Mouse (Mus musculus) kidney, embryonic 14.5 days (tissue): ENCODE measurements around the gene Prkcq. TPM values are rescaled to one million over a fixed set of nuclear protein-coding genes. Genes with fewer than 3 reads are reported as not detected.

Source experiments
- ATAC-seq: fragments of 200-750 bp; cut with Nextera tagmentation; 2 replicates; pipeline ENCODE4 v1.8.0; 2017; ENCODE audit warnings: moderate number of reproducible peaks, mild to moderate bottlenecking, moderate TSS enrichment, moderate library complexity; ENCODE audit not compliant: low FRiP score, low TSS enrichment
- H3K27ac ChIP-seq: fragments of 300-500 bp; sonication (generic); 2 replicates; pipeline ENCODE4 v1.5.1; 2014; ENCODE audit warnings: low read depth, mild to moderate bottlenecking, low read length, moderate library complexity, mixed read lengths
- H3K27me3 ChIP-seq: fragments of 300-500 bp; sonication (generic); 2 replicates; pipeline ENCODE4 v1.6.1; 2014; ENCODE audit warnings: mild to moderate bottlenecking, low read length; ENCODE audit not compliant: control insufficient read depth, insufficient read depth
- H3K36me3 ChIP-seq: fragments of 300-500 bp; sonication (generic); 2 replicates; pipeline ENCODE4 v1.6.1; 2014; ENCODE audit warnings: low read length, mixed read lengths; ENCODE audit not compliant: control insufficient read depth, insufficient read depth
- H3K4me1 ChIP-seq: fragments of 300-500 bp; sonication (generic); 2 replicates; pipeline ENCODE4 v1.6.1; 2014; ENCODE audit warnings: low read length, mixed read lengths; ENCODE audit not compliant: control insufficient read depth, insufficient read depth
- H3K4me2 ChIP-seq: fragments of 300-500 bp; sonication (generic); replicated peaks from 2 replicates; pipeline ENCODE4 v1.6.1; 2014; ENCODE audit warnings: low read depth, mild to moderate bottlenecking, low read length
- H3K4me3 ChIP-seq: fragments of 300-500 bp; sonication (generic); 2 replicates; pipeline ENCODE4 v1.5.1; 2014; ENCODE audit warnings: mild to moderate bottlenecking, low read length
- H3K9ac ChIP-seq: fragments of 300-500 bp; sonication (generic); 2 replicates; pipeline ENCODE4 v1.6.1; 2014; ENCODE audit warnings: low read depth, mild to moderate bottlenecking, low read length, moderate library complexity
- H3K9me3 ChIP-seq: fragments of 300-500 bp; sonication (generic); 2 replicates; pipeline ENCODE4 v1.6.1; 2016; ENCODE audit warnings: low read length; ENCODE audit not compliant: control insufficient read depth
- WGBS: fragments of 180-500 bp; shearing (Covaris S2); extraction: QIAGEN DNeasy Blood & Tissue Kit; methylation state at CpG from one replicate; pipeline ENCODE4 v1.1.7; 2014; 5-methylcytosine and 5-hydroxymethylcytosine counted together
- polyA plus RNA-seq: library from polyadenylated mRNA; unstranded; fragments of >200 nt; fragmentation: Nextera tagmentation; extraction: Ambion mirVana; gene quantifications from 2 replicates; pipeline ENCODE4 v1.2.1, GENCODE M21; 2014

Gene Prkcq
- polyA plus RNA-seq, 1 experiment from 2014 or later: 3.3 TPM

GRCm38 (mm10) chr2:11193099-11193618 is 21.3 kb downstream of the Prkcq start:
- no peak overlapping the region for H3K27ac ChIP-seq
- no peaks in the 10 kb centered on the region for H3K27me3 ChIP-seq
- 83% methylated on average over 6 of the region's 6 CpGs for WGBS
- no peak overlapping the region for H3K4me2 ChIP-seq
- H3K36me3 ChIP-seq: no peaks in the 10 kb centered on the region
- H3K4me1 ChIP-seq: no peaks in the 10 kb centered on the region
- no peak for ATAC-seq
- H3K9ac ChIP-seq: no peak overlapping the region
- H3K9me3 ChIP-seq: no peaks in the 10 kb centered on the region
- H3K4me3 ChIP-seq: no peak overlapping the region

GRCm38 (mm10) chr2:11194732-11195340 is 22.9 kb downstream of the Prkcq start:
- no peak overlapping the region for H3K9ac ChIP-seq
- H3K4me2 ChIP-seq: no peak overlapping the region
- WGBS: 79% methylated on average over 5 of the region's 5 CpGs
- H3K36me3 ChIP-seq: no peaks in the 10 kb centered on the region
- ATAC-seq: no peak
- H3K4me1 ChIP-seq: no peaks in the 10 kb centered on the region
- H3K27me3 ChIP-seq: no peaks in the 10 kb centered on the region
- H3K9me3 ChIP-seq: no peaks in the 10 kb centered on the region
- no peak overlapping the region for H3K27ac ChIP-seq
- H3K4me3 ChIP-seq: no peak overlapping the region

- ATAC-seq: no peak
- Histone ChIP-seq H3K36me3 (no peaks in the 10 kb centered on the region), H3K4me3 (no peak overlapping the region), H3K4me1 (no peaks in the 10 kb centered on the region), H3K9ac (no peak overlapping the region), H3K4me2 (no peak overlapping the region), H3K27me3 (no peaks in the 10 kb centered on the region), H3K9me3 (no peaks in the 10 kb centered on the region), H3K27ac (no peak overlapping the region)
- WGBS: 92% methylated on average over 2 of the region's 2 CpGs
Observed at GRCm38 (mm10) chr2:11196071-11196470, 24.2 kb downstream of the Prkcq start.

- no peak overlapping the region for H3K9ac ChIP-seq
- H3K36me3 ChIP-seq: no peaks in the 10 kb centered on the region
- no peak for ATAC-seq
- no peaks in the 10 kb centered on the region for H3K9me3 ChIP-seq
- no peak overlapping the region for H3K4me2 ChIP-seq
- H3K4me1 ChIP-seq: no peaks in the 10 kb centered on the region
- H3K27ac ChIP-seq: no peak overlapping the region
- WGBS: 83% methylated on average over 5 of the region's 5 CpGs
- H3K4me3 ChIP-seq: no peak overlapping the region
- H3K27me3 ChIP-seq: no peaks in the 10 kb centered on the region
Observed at GRCm38 (mm10) chr2:11196952-11197559, 25.1 kb downstream of the Prkcq start.

GRCm38 (mm10) chr2:11199624-11200023 is 27.7 kb downstream of the Prkcq start:
- no peaks in the 10 kb centered on the region for H3K27me3 ChIP-seq

GRCm38 (mm10) chr2:11202841-11203240 is 30.9 kb downstream of the Prkcq start:
- no peaks in the 10 kb centered on the region for H3K9me3 ChIP-seq
- no peak for ATAC-seq
- H3K4me2 ChIP-seq: no peak overlapping the region
- H3K36me3 ChIP-seq: no peaks in the 10 kb centered on the region
- no peak overlapping the region for H3K27ac ChIP-seq
- no peak overlapping the region for H3K9ac ChIP-seq
- 89% methylated on average over 11 of the region's 11 CpGs for WGBS
- H3K4me1 ChIP-seq: no peaks in the 10 kb centered on the region
- no peak overlapping the region for H3K4me3 ChIP-seq
- no peaks in the 10 kb centered on the region for H3K27me3 ChIP-seq

More at GRCm38 (mm10) chr2:11199624-11200023, 27.7 kb downstream of the Prkcq start:
- H3K4me2 ChIP-seq: no peak overlapping the region
- no peak for ATAC-seq
- H3K9ac ChIP-seq: no peak overlapping the region
- H3K4me1 ChIP-seq: no peaks in the 10 kb centered on the region
- 82% methylated on average over 5 of the region's 5 CpGs for WGBS
- H3K9me3 ChIP-seq: no peaks in the 10 kb centered on the region
- no peaks in the 10 kb centered on the region for H3K36me3 ChIP-seq
- H3K27ac ChIP-seq: no peak overlapping the region
- no peak overlapping the region for H3K4me3 ChIP-seq

- H3K4me1 ChIP-seq: no peaks in the 10 kb centered on the region
- H3K36me3 ChIP-seq: no peaks in the 10 kb centered on the region
- H3K27ac ChIP-seq: no peak overlapping the region
- H3K9ac ChIP-seq: no peak overlapping the region
- H3K27me3 ChIP-seq: no peaks in the 10 kb centered on the region
- whole genome bisulfite sequencing: 67% methylated on average over 5 of the region's 5 CpGs
- ATAC-seq: no peak
- no peak overlapping the region for H3K4me3 ChIP-seq
- H3K4me2 ChIP-seq: no peak overlapping the region
- no peaks in the 10 kb centered on the region for H3K9me3 ChIP-seq
Observed at GRCm38 (mm10) chr2:11203261-11203660, 31.4 kb downstream of the Prkcq start.

GRCm38 (mm10) chr2:11204232-11204631 is 32.3 kb downstream of the Prkcq start:
- H3K27ac ChIP-seq: no peak overlapping the region
- no peak for ATAC-seq
- no peaks in the 10 kb centered on the region for H3K27me3 ChIP-seq

GRCm38 (mm10) chr2:11204961-11205360 is 33.1 kb downstream of the Prkcq start:
- 90% methylated on average over 9 of the region's 9 CpGs for WGBS
- H3K9ac ChIP-seq: no peak overlapping the region
- H3K4me3 ChIP-seq: no peak overlapping the region
- no peak for ATAC-seq
- H3K27me3 ChIP-seq: no peaks in the 10 kb centered on the region
- H3K36me3 ChIP-seq: no peaks in the 10 kb centered on the region
- H3K4me1 ChIP-seq: no peaks in the 10 kb centered on the region
- no peaks in the 10 kb centered on the region for H3K9me3 ChIP-seq
- H3K27ac ChIP-seq: no peak overlapping the region
- no peak overlapping the region for H3K4me2 ChIP-seq

More at GRCm38 (mm10) chr2:11204232-11204631, 32.3 kb downstream of the Prkcq start:
- H3K9ac ChIP-seq: no peak overlapping the region
- H3K4me3 ChIP-seq: no peak overlapping the region
- 76% methylated on average over 5 of the region's 5 CpGs for WGBS
- no peaks in the 10 kb centered on the region for H3K9me3 ChIP-seq
- no peaks in the 10 kb centered on the region for H3K36me3 ChIP-seq
- H3K4me1 ChIP-seq: no peaks in the 10 kb centered on the region
- H3K4me2 ChIP-seq: no peak overlapping the region
